Mouse (Mus musculus): ENCODE data around the gene Slc9a1. TPM values are rescaled to one million over a fixed set of nuclear protein-coding genes. Genes with fewer than 3 reads are reported as not detected.

Slc9a1 gene
- total and polyA plus RNA-seq, 3 experiments: 3.1 to 14.0 TPM; not detected in 1

- H3K27ac ChIP-seq (ENCODE audit: control insufficient read depth, low read depth, low read length): no peak overlapping the region
- H3K4me3 ChIP-seq (ENCODE audit: control insufficient read depth in 1 of 2, insufficient read depth in 1 of 2, low read depth in 2 of 2, low read length in 2 of 2): no peak overlapping the region
- H3K27me3 ChIP-seq (ENCODE audit: control insufficient read depth in 1 of 2, insufficient read depth in 2 of 2, low read length in 2 of 2): no peaks in the 10 kb centered on the region
- H3K4me1 ChIP-seq (ENCODE audit: control insufficient read depth in 1 of 2, insufficient read depth in 2 of 2, low read length in 2 of 2): peaks cover 29 to 36% of the 10 kb centered on the region in 2 experiments
- peaks cover 0 to 31% of the 10 kb centered on the region in 2 experiments; a peak in 2 of 4 replicates for H3K36me3 ChIP-seq (ENCODE audit: control insufficient read depth in 1 of 2, insufficient read depth in 2 of 2, low read length in 2 of 2)
- H3K79me2 ChIP-seq (ENCODE audit: control insufficient read depth, insufficient read depth, low read length, poor library complexity): peaks cover 10% of the 10 kb centered on the region; the same call in 1 of the 2 replicates
- no peak for DNase-seq (ENCODE audit: low read depth, low spot score)
- H3K9ac ChIP-seq (ENCODE audit: control insufficient read depth, low read depth, low read length, poor library complexity, severe bottlenecking): no peak overlapping the region
- H3K9me3 ChIP-seq (replicated peaks; ENCODE audit: insufficient read depth, low read length): no peaks in the 10 kb centered on the region
- TF ChIP-seq JUND (IDR thresholded peaks at IDR 0.05; ENCODE audit: low read depth, low read length) (no peak), CHD2 (IDR thresholded peaks at IDR 0.05; ENCODE audit: low read length) (no peak), E2F4 (IDR thresholded peaks at IDR 0.05; ENCODE audit: borderline replicate concordance, low read depth, low read length) (no peak), MYC (IDR thresholded peaks at IDR 0.05; ENCODE audit: low read depth, low read length) (no peak), RCOR1 (IDR thresholded peaks at IDR 0.05; ENCODE audit: low read depth, low read length) (no peak), CHD1 (IDR thresholded peaks at IDR 0.05; ENCODE audit: low read depth, low read length) (no peak), ZKSCAN1 (IDR thresholded peaks at IDR 0.05; ENCODE audit: low read depth, low read length) (no peak), GATA1 (IDR thresholded peaks at IDR 0.05; ENCODE audit: low read depth, low read length) (no peak), MAX (IDR thresholded peaks at IDR 0.05; ENCODE audit: low read length) (no peak), MXI1 (IDR thresholded peaks at IDR 0.05; ENCODE audit: low read depth, low read length) (no peak), SIN3A (IDR thresholded peaks at IDR 0.05; ENCODE audit: low read length) (no peak), SMC3 (IDR thresholded peaks at IDR 0.05; ENCODE audit: low read depth, low read length) (no peak), POLR2A (IDR thresholded peaks at IDR 0.05; ENCODE audit: control insufficient read depth in 1 of 2, insufficient read depth in 1 of 2, low read depth in 1 of 2, low read length in 2 of 2, poor library complexity in 1 of 2) (no peak), BHLHE40 (IDR thresholded peaks at IDR 0.05; ENCODE audit: borderline replicate concordance, low read depth, low read length) (no peak), MYB (IDR thresholded peaks at IDR 0.05; ENCODE audit: low read depth, low read length) (no peak), TCF12 (IDR thresholded peaks at IDR 0.05; ENCODE audit: low read depth, low read length) (no peak), ZMIZ1 (IDR thresholded peaks at IDR 0.05; ENCODE audit: low read depth, low read length) (no peak), USF2 (IDR thresholded peaks at IDR 0.05; ENCODE audit: borderline replicate concordance in 1 of 2, insufficient read depth in 1 of 2, low read depth in 1 of 2, low read length in 2 of 2) (no peak), GABPA (IDR thresholded peaks at IDR 0.05; ENCODE audit: low read depth, low read length) (no peak)
Measured at GRCm38 (mm10) chr4:133379861-133380260, 10.4 kb downstream of the Slc9a1 start.

GRCm38 (mm10) chr4:133380532-133380931 lies 11.0 kb downstream of the Slc9a1 start:
- Histone ChIP-seq H3K36me3 (ENCODE audit: control insufficient read depth in 1 of 2, insufficient read depth in 2 of 2, low read length in 2 of 2) (peaks cover 0 to 27% of the 10 kb centered on the region in 2 experiments; a peak in 2 of 4 replicates), H3K9ac (ENCODE audit: control insufficient read depth, low read depth, low read length, poor library complexity, severe bottlenecking) (no peak overlapping the region), H3K27me3 (ENCODE audit: control insufficient read depth in 1 of 2, insufficient read depth in 2 of 2, low read length in 2 of 2) (no peaks in the 10 kb centered on the region), H3K4me1 (ENCODE audit: control insufficient read depth in 1 of 2, insufficient read depth in 2 of 2, low read length in 2 of 2) (peaks cover 26 to 29% of the 10 kb centered on the region in 2 experiments), H3K27ac (ENCODE audit: control insufficient read depth, low read depth, low read length) (no peak overlapping the region), H3K9me3 (replicated peaks; ENCODE audit: insufficient read depth, low read length) (no peaks in the 10 kb centered on the region), H3K4me3 (ENCODE audit: control insufficient read depth in 1 of 2, insufficient read depth in 1 of 2, low read depth in 2 of 2, low read length in 2 of 2) (no peak overlapping the region), H3K79me2 (ENCODE audit: control insufficient read depth, insufficient read depth, low read length, poor library complexity) (peaks cover 10% of the 10 kb centered on the region; the same call in 1 of the 2 replicates)
- no peak for DNase-seq (ENCODE audit: low read depth, low spot score)
- TF ChIP-seq NELFE (IDR thresholded peaks at IDR 0.05; ENCODE audit: low read depth, low read length) (no peak), USF1 (IDR thresholded peaks at IDR 0.05; ENCODE audit: low read depth, low read length) (no peak), GATA1 (IDR thresholded peaks at IDR 0.05; ENCODE audit: low read depth, low read length) (no peak), UBTF (IDR thresholded peaks at IDR 0.05; ENCODE audit: borderline replicate concordance, insufficient read depth, low read depth, low read length) (no peak), MAX (IDR thresholded peaks at IDR 0.05; ENCODE audit: low read length) (no peak), TBP (IDR thresholded peaks at IDR 0.05; ENCODE audit: low read depth, low read length) (no peak), BHLHE40 (IDR thresholded peaks at IDR 0.05; ENCODE audit: borderline replicate concordance, low read depth, low read length) (no peak), POLR2AphosphoS5 (IDR thresholded peaks at IDR 0.05; ENCODE audit: borderline replicate concordance, low read depth, low read length) (no peak), CHD1 (IDR thresholded peaks at IDR 0.05; ENCODE audit: low read depth, low read length) (no peak), ZNF384 (IDR thresholded peaks at IDR 0.05; ENCODE audit: low read depth, low read length) (no peak), JUND (IDR thresholded peaks at IDR 0.05; ENCODE audit: low read depth, low read length) (no peak), HCFC1 (IDR thresholded peaks at IDR 0.05; ENCODE audit: low read depth, low read length) (no peak), MYB (IDR thresholded peaks at IDR 0.05; ENCODE audit: low read depth, low read length) (no peak), SMC3 (IDR thresholded peaks at IDR 0.05; ENCODE audit: low read depth, low read length) (no peak), EP300 (IDR thresholded peaks at IDR 0.05; ENCODE audit: low read depth in 1 of 2, low read length in 2 of 2) (no peak), TAL1 (IDR thresholded peaks at IDR 0.05; ENCODE audit: low read length) (no peak), USF2 (IDR thresholded peaks at IDR 0.05; ENCODE audit: borderline replicate concordance in 1 of 2, insufficient read depth in 1 of 2, low read depth in 1 of 2, low read length in 2 of 2) (no peak)
